Mouse (Mus musculus) fat pad, adult 2 months (tissue): ENCODE results near the gene Camta1.

ENCODE experiments used
- DNase-seq: peaks from one replicate; pipeline ENCODE4 v3.0.0-alpha.2; 2011; ENCODE audit warnings: low read depth, low spot score; ENCODE audit errors: extremely low read depth

The Camta1 gene

DNA sequence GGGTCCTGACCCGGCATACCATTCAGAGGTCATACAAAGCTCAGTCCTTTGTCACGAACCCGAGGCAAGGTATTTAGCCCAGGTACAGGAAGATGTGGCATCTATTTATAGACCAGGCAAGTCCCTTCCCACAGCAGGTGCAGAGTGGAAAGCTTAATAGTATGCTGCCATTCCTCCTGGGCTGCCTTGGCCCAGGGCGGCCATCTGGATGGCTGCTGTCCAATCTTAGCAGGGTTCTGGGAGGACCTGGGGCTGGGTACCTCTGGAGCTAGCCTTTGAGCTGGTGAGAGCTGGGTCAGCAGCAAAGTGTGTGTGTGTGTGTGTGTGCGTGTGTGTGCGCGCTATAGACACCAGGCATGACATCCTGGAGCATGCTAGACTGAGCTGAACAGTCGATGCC, 726.2 kb downstream of the Camta1 start:
- DNase-seq, result no peak

DNA sequence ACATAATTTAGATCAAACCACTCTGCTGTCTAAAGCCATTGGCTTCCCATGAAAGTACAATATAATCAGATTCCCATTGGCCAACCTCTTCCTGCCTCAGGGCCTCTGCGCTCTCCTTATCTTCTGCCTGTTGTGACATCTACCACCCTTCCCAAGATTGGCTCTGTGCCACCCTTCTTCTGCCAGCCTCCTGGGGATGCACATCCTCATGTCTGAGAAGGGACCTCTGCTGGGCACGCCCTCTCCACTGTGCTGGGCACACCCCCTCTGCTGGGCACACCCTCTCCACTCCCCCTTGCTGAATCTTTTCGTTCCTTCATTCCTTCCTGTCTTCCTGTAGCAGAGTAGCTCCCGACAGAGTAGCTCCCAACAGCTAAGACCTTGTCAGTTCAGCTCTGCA, 727.9 kb downstream of the Camta1 start:
- no peak for DNase-seq

DNA sequence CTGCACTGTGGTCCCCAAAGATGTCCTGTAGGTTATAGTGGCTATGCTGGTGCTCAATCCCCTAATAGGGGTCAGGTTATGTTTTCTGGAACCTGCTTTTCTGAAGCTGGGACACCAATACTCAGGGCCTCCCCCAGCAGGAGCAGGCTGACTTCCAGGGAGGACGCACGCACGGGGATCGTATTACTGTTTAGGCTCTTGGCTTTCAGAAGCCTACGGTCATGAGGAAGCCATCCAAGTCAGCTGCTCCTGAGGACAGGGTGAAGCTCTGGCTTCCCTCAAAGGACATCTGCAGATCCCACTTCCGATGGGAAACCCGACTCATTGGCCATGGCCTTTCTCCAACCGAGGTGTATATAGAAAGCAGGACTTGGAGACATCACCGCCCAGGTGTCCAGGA, 729.2 kb downstream of the Camta1 start:
- no peak for DNase-seq

DNA sequence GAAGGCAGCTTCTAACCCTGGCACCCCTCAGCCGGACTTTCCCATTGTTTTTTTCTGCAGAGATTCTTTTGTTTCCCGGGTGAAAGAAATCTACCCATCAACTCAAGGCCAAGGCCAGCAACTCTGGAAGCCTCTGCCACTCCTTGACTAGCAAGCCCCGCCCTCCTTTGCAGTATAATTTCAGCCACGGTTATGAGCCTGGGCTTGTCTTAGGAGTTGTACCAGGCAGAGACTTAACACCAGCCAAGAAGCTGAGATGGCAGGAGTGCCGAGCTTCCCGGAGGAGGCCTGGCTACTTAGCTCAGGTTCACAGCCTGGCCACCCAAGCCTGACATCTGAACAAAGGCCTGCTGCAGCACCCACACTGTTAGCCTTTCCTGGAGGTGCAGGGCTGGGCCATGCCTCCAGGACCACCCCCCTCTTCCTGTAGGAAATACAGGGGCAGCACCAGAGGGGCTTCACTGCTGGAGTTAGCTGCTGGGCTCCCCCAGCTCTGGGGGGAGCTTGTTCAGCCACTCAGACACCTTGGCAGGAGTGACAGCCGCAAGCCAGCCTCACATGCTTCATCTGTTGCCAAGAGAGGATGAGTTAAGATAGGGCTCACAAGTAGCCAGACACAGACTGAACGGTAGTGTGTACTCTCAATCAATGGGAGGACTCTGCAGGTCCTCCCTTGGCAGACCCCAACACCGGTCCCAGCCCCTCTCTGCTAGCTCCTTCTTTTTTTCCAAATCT, 730.8 kb downstream of the Camta1 start:
- DNase-seq, result peak; percentile 26

DNA sequence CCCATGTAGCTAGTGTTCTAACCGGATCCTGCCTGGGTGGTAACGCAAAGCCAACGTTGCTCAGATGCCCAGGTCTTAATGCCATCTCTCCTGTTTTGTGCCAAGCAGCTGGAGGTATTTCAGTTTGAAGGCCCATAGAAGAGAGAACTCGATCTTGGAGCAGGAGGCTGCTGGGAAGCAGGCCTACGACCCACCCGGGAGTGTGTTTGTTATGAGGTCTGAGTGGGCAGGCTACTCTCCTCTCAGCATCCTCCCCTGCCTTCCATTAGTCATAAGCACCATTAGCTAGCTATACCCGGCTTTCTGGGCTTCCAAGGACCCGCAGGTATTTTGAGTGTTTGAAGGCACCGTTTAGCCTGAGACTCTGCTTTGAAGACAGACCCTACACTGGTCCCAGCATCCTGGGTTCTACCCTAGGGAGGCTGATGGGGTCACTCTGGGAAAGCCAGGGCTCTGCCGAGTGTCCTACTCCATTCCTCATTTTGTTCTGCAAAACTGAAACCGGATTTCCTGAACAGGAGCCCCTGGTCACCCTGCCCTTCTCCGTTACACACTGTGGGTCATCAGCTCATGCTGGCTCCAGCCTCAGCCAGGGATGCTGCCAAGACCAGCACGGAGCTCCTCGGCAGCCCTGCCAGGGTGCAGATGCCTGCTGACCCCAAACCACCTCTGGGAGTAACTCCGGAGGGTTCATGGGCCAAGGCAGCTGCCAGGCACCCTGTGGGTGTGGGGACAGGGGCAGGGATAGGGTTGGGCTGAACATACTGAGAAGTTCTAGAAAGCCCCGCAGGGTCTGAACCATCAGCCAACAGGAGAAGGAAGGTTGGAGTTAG, 731.7 kb downstream of the Camta1 start:
- no peak for DNase-seq

DNA sequence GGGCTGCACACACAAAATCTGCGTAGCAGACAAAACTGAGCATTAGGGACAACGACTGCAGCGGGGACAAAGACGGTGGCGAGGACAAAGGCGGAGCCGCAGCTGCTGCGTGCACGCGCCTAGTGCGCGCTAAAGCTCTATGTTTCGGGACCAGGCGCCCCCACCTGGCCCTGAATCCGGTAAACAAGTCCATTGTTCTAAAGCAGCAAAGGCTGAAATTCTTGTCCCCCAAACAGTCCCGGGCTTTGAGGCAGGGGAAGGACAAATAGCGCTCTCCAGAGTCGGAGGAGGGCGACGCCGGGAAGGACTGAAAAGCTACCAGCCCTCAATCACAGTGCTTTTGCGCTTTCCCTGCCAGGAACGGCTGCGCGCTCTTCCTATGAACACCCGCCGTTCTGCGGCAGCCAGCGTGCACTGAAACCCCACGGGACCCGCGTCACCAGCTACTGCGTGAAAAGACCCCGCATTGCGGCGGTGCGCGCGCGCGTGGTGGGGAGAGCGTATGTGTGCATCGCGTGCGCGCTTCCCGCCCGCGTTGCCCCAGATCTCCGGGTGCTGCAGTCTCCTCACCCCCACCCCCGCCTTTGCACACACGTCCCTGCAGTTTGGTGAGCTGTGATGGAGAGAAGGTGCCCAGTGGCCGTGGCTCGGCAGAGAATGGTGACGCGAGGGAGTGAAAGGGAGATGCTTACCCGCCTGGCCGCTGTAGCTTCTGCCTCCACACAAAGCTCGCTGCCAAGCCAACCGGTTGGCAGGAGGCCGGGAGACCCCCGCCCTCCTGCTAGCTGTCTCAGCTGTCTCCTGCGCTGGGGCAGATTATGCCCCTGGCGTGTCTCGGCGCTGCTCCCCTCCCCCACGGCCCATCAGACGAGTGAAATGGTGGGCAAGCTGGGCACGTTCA, 732.8 kb downstream of the Camta1 start:
- DNase-seq, result no peak

DNA sequence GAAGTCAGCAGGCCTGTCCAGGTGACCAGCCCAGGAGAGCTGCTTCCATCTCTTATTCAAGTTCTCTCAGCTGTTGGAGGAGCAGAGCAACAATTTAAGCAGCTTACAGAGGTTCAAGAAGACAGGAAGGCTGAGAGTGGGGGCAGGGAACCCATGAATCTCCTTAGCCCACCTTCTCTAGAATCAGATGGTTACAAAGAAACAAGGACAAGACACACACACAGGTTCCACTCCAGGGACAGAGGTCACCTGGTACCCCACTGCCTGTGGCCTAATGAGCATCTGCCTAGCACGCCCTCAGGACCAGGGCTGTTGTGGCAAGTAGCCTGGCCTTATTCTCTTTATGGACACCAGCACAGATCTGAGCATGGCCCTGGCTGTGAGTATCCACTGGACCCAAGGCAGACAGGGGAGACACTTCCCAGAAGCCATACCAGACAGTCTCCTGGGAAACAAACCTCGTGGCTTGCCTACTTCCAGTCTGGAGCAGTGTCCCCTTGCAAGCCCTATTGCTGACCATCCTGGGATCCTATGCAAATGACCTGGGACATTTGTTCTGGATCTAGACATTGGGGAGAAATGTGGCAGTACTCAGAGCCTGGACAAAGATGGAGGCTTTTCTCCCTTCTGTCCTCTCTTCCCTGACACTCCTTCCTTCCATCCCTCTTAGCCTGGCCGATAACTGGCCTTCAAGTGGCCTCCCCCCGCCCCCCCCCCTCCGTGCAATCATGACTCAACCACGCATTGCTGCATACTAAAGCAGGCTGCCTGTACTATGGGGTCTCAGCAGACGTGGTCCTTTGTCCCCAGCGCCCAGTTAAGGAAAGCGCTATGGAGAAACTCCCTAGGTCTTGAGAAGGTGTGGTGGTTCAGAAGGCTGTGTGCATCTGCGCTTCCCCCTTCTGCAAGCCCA, 733.8 kb downstream of the Camta1 start:
- DNase-seq, result no peak

DNA sequence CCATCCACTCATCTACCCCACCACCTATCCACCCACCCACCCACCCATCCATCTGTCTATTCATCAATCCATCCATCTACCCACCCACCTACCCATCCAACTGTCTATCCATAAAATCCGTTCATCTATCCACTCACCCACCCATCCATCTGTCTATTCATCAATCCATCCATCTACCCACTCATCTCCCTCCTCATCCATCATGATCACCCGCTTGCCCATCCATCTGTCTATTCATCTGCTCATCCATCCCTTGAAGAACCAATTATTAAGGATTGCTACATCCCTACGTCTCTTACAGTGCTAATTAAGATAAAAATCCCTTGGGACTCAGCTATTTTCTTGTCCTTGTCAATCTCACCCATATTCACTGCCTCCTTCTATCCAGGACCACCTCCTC, 742.8 kb downstream of the Camta1 start:
- DNase-seq, result no peak

DNA sequence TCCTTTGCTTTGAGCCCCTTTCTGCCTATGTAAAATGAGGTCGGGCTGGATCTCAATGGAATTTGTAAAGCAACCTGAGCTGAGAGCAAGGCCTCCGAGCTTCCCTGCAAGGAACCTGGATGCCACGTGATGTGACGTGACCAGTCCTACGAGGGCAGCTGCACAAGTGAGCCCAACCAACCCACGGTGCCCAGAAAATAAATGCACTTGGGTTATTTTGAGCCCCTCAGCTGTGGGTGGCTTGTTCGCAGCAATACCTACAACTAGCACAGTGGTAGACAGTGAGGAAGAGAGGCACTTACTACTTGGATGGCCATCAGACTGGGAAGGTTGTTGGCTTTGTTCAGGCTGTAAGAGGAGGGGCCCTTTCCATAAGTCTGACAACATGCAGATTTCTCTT, 747.1 kb downstream of the Camta1 start:
- DNase-seq, result no peak

DNA sequence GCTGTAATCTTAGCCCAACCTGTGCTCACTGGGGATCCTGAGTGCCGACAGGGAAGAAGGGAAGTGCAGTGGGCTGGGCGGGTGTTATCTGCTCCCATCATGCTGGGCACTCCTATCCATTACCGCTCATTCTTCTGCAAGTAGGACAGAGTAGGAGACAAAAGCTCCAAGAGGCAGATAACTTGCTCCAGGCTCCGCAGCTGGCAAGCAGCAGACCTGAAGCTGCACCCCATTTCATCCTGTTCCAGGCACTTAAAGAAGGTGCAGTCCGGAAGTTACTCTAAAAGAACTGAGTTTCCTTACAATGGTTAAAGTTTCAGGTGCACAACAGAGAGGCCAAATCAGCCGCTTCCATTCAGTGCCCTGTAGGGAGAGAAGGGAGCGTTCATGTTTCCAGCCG, 750.5 kb downstream of the Camta1 start:
- DNase-seq, result no peak

DNA sequence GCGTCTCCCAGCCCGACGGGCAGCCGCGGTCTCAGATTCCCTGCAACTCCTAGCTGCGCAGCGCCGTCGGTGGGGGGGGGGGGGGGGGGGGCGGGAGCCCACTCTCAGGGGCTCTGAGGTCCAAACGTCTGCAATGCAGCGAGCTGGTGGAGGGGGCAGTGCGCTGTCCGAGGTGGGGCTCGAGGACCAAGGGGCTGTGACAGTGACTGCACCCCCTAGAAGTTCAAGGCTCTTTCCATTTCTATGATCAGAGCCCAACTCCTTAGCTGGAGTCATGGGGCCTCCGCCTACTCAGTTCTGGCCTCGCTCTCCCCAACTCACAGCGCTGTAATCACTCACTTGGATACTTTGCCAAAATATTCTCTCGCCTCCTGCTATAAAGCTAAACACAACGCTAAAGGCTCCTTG, 752.8 kb downstream of the Camta1 start:
- DNase-seq, result no peak

DNA sequence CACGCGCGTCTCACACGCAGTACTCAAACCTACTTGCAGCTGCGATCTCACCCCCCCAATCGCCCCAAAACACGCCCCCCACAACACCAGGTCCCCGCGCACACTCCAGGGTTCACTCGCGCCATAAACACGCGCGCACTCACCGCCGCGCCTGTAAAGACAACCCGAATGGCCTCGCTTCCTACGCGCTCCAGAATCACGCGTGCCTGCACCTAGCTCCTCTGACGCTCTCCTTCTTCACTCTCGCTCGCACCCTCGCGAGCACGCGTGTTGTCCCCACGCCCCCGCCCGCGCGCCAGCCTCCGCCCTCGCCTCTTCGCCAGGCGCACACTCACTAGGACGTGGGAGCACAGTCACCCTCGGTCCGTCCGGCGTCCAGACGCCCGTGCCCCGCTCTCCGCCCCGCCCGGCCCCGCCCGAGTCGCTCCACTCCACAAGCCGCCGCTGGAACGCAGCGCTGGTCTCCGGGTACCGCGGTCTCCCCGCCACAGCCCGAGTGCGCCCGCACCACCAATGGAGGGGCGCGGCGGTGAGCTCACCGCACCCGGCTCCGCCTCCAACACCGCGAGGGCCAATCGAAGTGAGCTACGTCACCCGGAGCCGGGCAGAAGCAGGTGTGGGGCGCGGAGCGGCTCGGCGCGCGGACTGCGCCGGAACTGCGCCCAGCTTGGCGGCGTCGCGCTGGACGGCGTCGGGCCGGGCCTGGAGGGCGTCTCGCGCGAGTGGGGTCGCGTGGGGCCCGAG, 753.5 kb downstream of the Camta1 start:
- DNase-seq, result no peak

DNA sequence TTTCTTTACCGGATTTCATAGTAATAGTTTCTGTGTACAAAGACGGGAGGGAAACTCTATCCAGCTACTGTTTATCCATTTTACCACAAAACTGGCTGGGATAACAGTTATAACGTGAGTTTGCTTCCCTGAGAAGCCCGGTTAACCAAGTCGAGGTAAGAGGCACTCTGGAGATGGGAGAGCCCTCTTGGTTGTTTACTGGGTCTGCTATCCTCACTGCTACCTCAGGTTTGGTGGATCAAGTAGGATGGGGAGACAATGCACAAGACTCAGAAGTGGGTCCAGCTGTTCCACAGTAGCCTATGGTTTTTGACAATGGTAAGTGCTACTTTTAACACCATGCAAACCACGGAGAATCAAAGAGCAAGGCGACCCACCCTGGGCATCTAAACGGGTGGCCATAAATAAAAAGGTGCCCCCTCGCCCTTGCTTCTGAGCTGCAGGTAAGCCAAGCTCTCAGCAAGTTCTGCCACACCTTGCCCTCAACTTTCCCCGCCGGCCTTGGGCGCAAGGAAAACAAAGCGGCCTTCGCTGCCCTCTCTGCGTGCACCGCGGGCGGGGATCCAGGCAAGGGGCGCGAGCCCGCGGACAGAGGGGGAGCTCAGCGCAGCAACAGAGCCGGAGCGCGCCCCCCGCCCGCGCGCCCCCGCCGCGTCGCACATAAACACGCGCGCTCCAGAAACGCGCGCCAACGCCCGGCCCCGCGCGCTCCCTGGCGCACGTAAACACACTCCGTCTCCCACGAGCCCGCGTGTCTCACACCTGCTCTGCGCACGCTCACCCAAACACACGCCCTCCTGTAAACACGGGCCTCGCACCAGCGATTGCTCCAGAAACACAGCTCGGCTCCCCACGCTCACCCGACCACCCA, 754.3 kb downstream of the Camta1 start:
- DNase-seq, result no peak

DNA sequence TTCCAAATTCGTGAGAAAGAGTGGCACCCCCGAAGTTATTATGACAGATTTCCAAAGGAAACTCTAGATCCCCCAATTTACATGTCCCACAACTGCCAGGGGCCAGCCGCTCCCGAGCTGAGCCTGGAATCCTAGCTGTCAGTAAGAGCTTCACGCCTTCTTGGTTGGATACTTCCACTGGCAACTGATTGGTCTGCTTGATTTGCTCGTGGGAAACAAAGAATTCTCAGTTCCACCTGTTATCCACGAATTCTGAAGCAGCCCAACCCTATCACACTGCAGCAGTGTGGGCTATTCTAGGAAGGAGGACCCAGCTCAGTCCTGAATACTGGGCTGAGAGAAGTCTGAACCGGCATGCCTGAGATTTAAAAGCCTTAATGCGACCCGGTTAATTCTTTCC, 755.2 kb downstream of the Camta1 start:
- no peak for DNase-seq

DNA sequence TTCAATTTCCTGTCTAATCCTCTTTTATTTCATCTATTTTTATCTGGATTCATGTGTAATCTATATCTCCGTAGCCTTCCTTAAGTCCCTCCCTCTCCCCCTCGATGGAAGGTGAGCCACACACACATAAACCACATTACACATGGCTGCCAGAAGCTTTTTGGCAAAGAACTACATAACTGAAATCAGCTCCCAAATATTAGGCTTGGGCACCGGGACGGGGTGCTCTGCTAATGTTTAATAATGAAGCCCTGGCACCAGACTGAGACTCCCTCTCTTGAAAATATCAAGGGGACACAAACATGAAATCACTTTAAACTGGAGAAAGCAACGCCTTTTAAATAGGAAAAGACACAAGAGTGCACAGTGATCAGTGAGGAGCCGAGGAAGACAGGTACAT, 755.8 kb downstream of the Camta1 start:
- no peak for DNase-seq

DNA sequence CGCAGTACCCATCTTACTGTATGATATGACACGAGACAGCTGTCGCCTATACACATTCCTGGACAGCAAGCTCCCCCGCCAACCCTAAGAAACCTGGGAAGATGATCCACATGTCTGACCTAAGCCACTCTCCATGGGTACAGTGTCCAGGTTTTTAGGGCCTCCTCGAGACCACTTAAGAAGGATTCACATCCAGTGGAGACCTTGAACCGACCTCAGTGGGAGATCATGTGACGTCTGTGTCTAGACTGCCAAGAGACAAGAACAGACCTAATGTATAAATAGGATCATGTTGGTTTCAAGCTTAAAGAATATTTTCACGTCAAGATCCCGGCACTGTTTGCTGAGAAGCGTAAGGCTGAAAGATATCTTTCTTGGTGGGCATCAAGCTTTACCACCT, 757.5 kb downstream of the Camta1 start:
- DNase-seq, result no peak

DNA sequence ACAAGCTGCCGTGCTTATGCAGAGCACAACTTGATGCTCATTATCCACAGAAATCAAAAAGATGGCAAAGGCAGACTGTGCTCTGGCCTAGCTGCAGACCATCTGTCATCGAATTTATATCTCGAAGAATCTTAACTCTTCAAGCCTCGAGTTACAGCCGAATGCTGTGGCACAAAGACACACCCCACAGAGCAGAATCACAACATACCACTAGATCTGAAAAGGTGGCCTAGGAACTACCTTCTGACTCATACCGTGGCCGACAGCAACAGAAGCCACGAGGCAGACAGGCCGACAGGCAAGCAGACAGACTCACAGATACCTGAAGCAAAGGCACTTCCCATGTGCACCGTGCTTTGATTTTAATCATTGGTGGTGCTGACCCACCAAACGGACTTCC, 758.0 kb downstream of the Camta1 start:
- no peak for DNase-seq

DNA sequence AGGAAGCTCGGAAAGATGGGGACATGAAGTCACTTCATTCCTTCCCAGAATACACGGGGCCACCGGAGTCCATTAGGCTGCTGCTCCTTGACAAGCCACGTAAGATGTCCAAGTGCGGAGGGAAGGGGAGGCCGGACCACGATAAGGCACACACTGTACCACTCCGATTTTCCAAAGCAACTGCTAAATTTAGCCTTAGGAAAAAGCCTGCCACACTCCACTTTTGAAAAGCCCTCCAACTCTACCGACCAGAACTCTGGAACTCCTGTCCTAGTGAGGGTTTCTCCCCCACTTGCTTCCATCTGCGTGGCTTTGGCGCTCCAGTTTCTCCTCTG, 764.6 kb downstream of the Camta1 start:
- no peak for DNase-seq
